In the genomic region with DNA sequence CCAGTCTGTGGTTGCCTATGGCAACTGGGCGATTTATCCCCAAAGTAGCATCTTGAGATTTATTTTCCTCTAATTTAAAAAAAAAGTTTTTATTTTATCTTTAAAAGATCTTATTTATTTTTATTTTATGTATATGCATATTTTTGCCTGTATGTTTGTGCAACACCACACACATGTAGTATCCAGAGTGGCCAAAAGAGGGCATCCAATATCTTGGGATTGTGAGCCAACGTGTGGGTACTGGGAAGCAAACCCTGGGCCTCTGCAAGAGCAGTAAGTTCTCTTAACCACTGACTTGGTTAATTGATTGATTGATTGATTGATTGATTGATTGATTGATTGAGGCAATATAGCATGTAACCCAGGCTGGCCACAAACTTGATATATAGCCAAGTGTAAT, we compare ENCODE assay signal across 9 mouse cellular contexts. TPM values are rescaled to one million over a fixed set of nuclear protein-coding genes. Genes with fewer than 3 reads are reported as not detected.
DNase-seq lines count a peak whose midpoint lies in the region; ATAC-seq lines count a peak whose summit lies in the region.
"Had no signal": no experiment of that assay in that cellular context is flagged by ENCODE, and none has a peak within 500 bp of the region (broad histone marks: within the 10 kb centered on the region; RNA-seq: fewer than 3 reads in every experiment).

No protein-coding gene starts in this region.

- DNase-seq in hindbrain, embryonic 11.5 days (ENCODE audit: low spot score) = peak; percentile 24
- DNase-seq in B cell, adult 2 months = peak; percentile 64 to 65
- DNase-seq in NIH3T3 (ENCODE audit: low read depth) = peak; percentile 41
- peak; percentile 58 for DNase-seq in lung, postnatal 36 days
- no peak for DNase-seq in frontal cortex, postnatal 25 days (ENCODE audit: low spot score in 2 of 2)

- no peak for ATAC-seq in hindbrain, embryonic 11.5 days (ENCODE audit: low FRiP score)
- ATAC-seq in hindbrain, embryonic 16.5 days = no peak
- ATAC-seq in intestine, embryonic 16.5 days = no peak
- no peak for ATAC-seq in kidney, embryonic 16.5 days (ENCODE audit: low FRiP score, low TSS enrichment)

- no peaks in the 10 kb centered on the region for H3K27me3 ChIP-seq in hindbrain, embryonic 11.5 days (ENCODE audit: control insufficient read depth, insufficient read depth, low read length)
- no peaks in the 10 kb centered on the region for H3K27me3 ChIP-seq in hindbrain, embryonic 16.5 days (replicated peaks; ENCODE audit: control insufficient read depth, insufficient read depth, low read length)
- H3K27me3 ChIP-seq in intestine, embryonic 16.5 days (replicated peaks; ENCODE audit: control insufficient read depth, insufficient read depth, low read length) = no peaks in the 10 kb centered on the region
- no peaks in the 10 kb centered on the region for H3K27me3 ChIP-seq in kidney, embryonic 16.5 days (ENCODE audit: insufficient read depth, low read length)
- H3K27me3 ChIP-seq: neural tube, embryonic 12.5 days had no signal

- no peaks in the 10 kb centered on the region for H3K36me3 ChIP-seq in hindbrain, embryonic 11.5 days (ENCODE audit: control insufficient read depth, insufficient read depth, low read length)
- H3K36me3 ChIP-seq in hindbrain, embryonic 16.5 days (ENCODE audit: control insufficient read depth, insufficient read depth, low read length) = no peaks in the 10 kb centered on the region
- H3K36me3 ChIP-seq in intestine, embryonic 16.5 days (ENCODE audit: control insufficient read depth, insufficient read depth, low read length) = no peaks in the 10 kb centered on the region
- H3K36me3 ChIP-seq in kidney, embryonic 16.5 days (ENCODE audit: insufficient read depth, low read length) = no peaks in the 10 kb centered on the region
- H3K36me3 ChIP-seq: neural tube, embryonic 12.5 days had no signal

- no peak overlapping the region for H3K4me2 ChIP-seq in hindbrain, embryonic 11.5 days (replicated peaks; ENCODE audit: low read depth, low read length)
- H3K4me2 ChIP-seq in hindbrain, embryonic 16.5 days (ENCODE audit: low read length) = no peak overlapping the region
- no peak overlapping the region for H3K4me2 ChIP-seq in intestine, embryonic 16.5 days (ENCODE audit: low read depth, low read length)
- H3K4me2 ChIP-seq in kidney, embryonic 16.5 days (replicated peaks; ENCODE audit: low read depth, low read length) = no peak overlapping the region
- H3K4me2 ChIP-seq: neural tube, embryonic 12.5 days had no signal

- H3K27ac ChIP-seq in hindbrain, embryonic 11.5 days (ENCODE audit: low read depth, low read length) = no peak overlapping the region
- H3K27ac ChIP-seq in hindbrain, embryonic 16.5 days (ENCODE audit: low read depth, low read length) = no peak overlapping the region
- H3K27ac ChIP-seq in intestine, embryonic 16.5 days (ENCODE audit: low read length) = no peak overlapping the region
- H3K27ac ChIP-seq in kidney, embryonic 16.5 days (ENCODE audit: low read length) = no peak overlapping the region
- H3K27ac ChIP-seq: neural tube, embryonic 12.5 days had no signal

- no peak overlapping the region for H3K9ac ChIP-seq in hindbrain, embryonic 11.5 days (ENCODE audit: low read depth, low read length)
- H3K9ac ChIP-seq in hindbrain, embryonic 16.5 days (ENCODE audit: low read depth, low read length) = no peak overlapping the region
- no peak overlapping the region for H3K9ac ChIP-seq in intestine, embryonic 16.5 days (ENCODE audit: low read depth, low read length)
- H3K9ac ChIP-seq in kidney, embryonic 16.5 days (replicated peaks; ENCODE audit: low read length) = no peak overlapping the region
- H3K9ac ChIP-seq: neural tube, embryonic 12.5 days had no signal

- no peaks in the 10 kb centered on the region for H3K9me3 ChIP-seq in hindbrain, embryonic 11.5 days (ENCODE audit: control insufficient read depth, low read length)
- H3K9me3 ChIP-seq in hindbrain, embryonic 16.5 days (ENCODE audit: control insufficient read depth, low read length) = no peaks in the 10 kb centered on the region
- no peaks in the 10 kb centered on the region for H3K9me3 ChIP-seq in intestine, embryonic 16.5 days (ENCODE audit: control insufficient read depth, low read length)
- no peaks in the 10 kb centered on the region for H3K9me3 ChIP-seq in kidney, embryonic 16.5 days (ENCODE audit: low read length)
- H3K9me3 ChIP-seq: neural tube, embryonic 12.5 days had no signal

- no peak overlapping the region for H3K4me3 ChIP-seq in hindbrain, embryonic 11.5 days (ENCODE audit: low read depth, low read length)
- no peak overlapping the region for H3K4me3 ChIP-seq in hindbrain, embryonic 16.5 days (ENCODE audit: low read length)
- no peak overlapping the region for H3K4me3 ChIP-seq in intestine, embryonic 16.5 days (ENCODE audit: low read length)
- no peak overlapping the region for H3K4me3 ChIP-seq in kidney, embryonic 16.5 days (ENCODE audit: low read length)
- H3K4me3 ChIP-seq: neural tube, embryonic 12.5 days had no signal

- WGBS in hindbrain, embryonic 11.5 days = 36% methylated on average over 2 of the region's 2 CpGs
- WGBS in hindbrain, embryonic 16.5 days = 33% methylated on average over 2 of the region's 2 CpGs
- WGBS in intestine, embryonic 16.5 days = 37% methylated on average over 2 of the region's 2 CpGs
- 60% methylated on average over 2 of the region's 2 CpGs for WGBS in kidney, embryonic 16.5 days

- no peaks in the 10 kb centered on the region for H3K4me1 ChIP-seq in hindbrain, embryonic 11.5 days (replicated peaks; ENCODE audit: control insufficient read depth, insufficient read depth, low read length)
- no peaks in the 10 kb centered on the region for H3K4me1 ChIP-seq in hindbrain, embryonic 16.5 days (ENCODE audit: control insufficient read depth, insufficient read depth, low read depth, low read length)
- 0 out of 2 replicates have a peak, but pooled peaks cover 2% of the 10 kb centered on the region for H3K4me1 ChIP-seq in intestine, embryonic 16.5 days (ENCODE audit: control insufficient read depth, insufficient read depth, low read length)
- 0 out of 2 replicates have a peak, but pooled peaks cover 3% of the 10 kb centered on the region for H3K4me1 ChIP-seq in kidney, embryonic 16.5 days (ENCODE audit: insufficient read depth, low read length)
- H3K4me1 ChIP-seq: neural tube, embryonic 12.5 days had no signal

RNA-seq across cellular contexts. Expression of a gene that starts 18.7 kb away (rescaled TPM):
- polyA plus RNA-seq in hindbrain, embryonic 11.5 days (2014; fragmentation: Nextera tagmentation; extraction: Ambion mirVana) = 19.3 and 23.1 TPM in 2 replicates
- polyA plus RNA-seq in hindbrain, embryonic 16.5 days (2015; fragmentation: Nextera tagmentation; extraction: Ambion mirVana) = 29.7 and 31.5 TPM in 2 replicates
- 55.2 and 59.9 TPM in 2 replicates for polyA plus RNA-seq in intestine, embryonic 16.5 days (2015; fragmentation: Nextera tagmentation; extraction: Ambion mirVana)
- polyA plus RNA-seq in kidney, embryonic 16.5 days (2015; fragmentation: Nextera tagmentation; extraction: Ambion mirVana) = 29.3 and 31.4 TPM in 2 replicates

RNA-seq across cellular contexts. Expression of a gene that starts 24.8 kb away (rescaled TPM):
- polyA plus RNA-seq in hindbrain, embryonic 11.5 days (2014; fragmentation: Nextera tagmentation; extraction: Ambion mirVana) = 0.39 and 0.62 TPM in 2 replicates
- polyA plus RNA-seq in hindbrain, embryonic 16.5 days (2015; fragmentation: Nextera tagmentation; extraction: Ambion mirVana) = 0.95 and 0.97 TPM in 2 replicates
- polyA plus RNA-seq in intestine, embryonic 16.5 days (2015; fragmentation: Nextera tagmentation; extraction: Ambion mirVana) = 2.4 and 3.1 TPM in 2 replicates
- 0.63 and 0.84 TPM in 2 replicates for polyA plus RNA-seq in kidney, embryonic 16.5 days (2015; fragmentation: Nextera tagmentation; extraction: Ambion mirVana)

RNA-seq across cellular contexts. Expression of a gene that starts 26.7 kb away (rescaled TPM):
- 1.5 and 1.8 TPM in 2 replicates for polyA plus RNA-seq in hindbrain, embryonic 11.5 days (2014; fragmentation: Nextera tagmentation; extraction: Ambion mirVana)
- polyA plus RNA-seq in hindbrain, embryonic 16.5 days (2015; fragmentation: Nextera tagmentation; extraction: Ambion mirVana) = 2.5 and 2.9 TPM in 2 replicates
- 2.6 TPM in 2 replicates for polyA plus RNA-seq in intestine, embryonic 16.5 days (2015; fragmentation: Nextera tagmentation; extraction: Ambion mirVana)
- polyA plus RNA-seq in kidney, embryonic 16.5 days (2015; fragmentation: Nextera tagmentation; extraction: Ambion mirVana) = 1.6 and 2.0 TPM in 2 replicates

RNA-seq across cellular contexts. Expression of a gene that starts 32.3 kb away (rescaled TPM):
- 5.3 and 6.8 TPM in 2 replicates for polyA plus RNA-seq in hindbrain, embryonic 11.5 days (2014; fragmentation: Nextera tagmentation; extraction: Ambion mirVana)
- 15.8 and 16.8 TPM in 2 replicates for polyA plus RNA-seq in hindbrain, embryonic 16.5 days (2015; fragmentation: Nextera tagmentation; extraction: Ambion mirVana)
- 2.5 and 3.0 TPM in 2 replicates for polyA plus RNA-seq in intestine, embryonic 16.5 days (2015; fragmentation: Nextera tagmentation; extraction: Ambion mirVana)
- 6.8 and 8.3 TPM in 2 replicates for polyA plus RNA-seq in kidney, embryonic 16.5 days (2015; fragmentation: Nextera tagmentation; extraction: Ambion mirVana)

RNA-seq across cellular contexts. Expression of a gene that starts 50.5 kb away (rescaled TPM):
- polyA plus RNA-seq in hindbrain, embryonic 11.5 days (2014; fragmentation: Nextera tagmentation; extraction: Ambion mirVana) = 165 and 169 TPM in 2 replicates
- polyA plus RNA-seq in hindbrain, embryonic 16.5 days (2015; fragmentation: Nextera tagmentation; extraction: Ambion mirVana) = 742 and 752 TPM in 2 replicates
- polyA plus RNA-seq in intestine, embryonic 16.5 days (2015; fragmentation: Nextera tagmentation; extraction: Ambion mirVana) = 32.4 and 33.3 TPM in 2 replicates
- 27.9 and 31.5 TPM in 2 replicates for polyA plus RNA-seq in kidney, embryonic 16.5 days (2015; fragmentation: Nextera tagmentation; extraction: Ambion mirVana)

Comparison
In these comparisons a context has a peak if more than half of its experiments do, and no peak if none do; other contexts are left out.
1. DNase-seq: peak in hindbrain, embryonic 11.5 days (single experiment), B cell, adult 2 months (2 of 2), NIH3T3 (single experiment) and lung, postnatal 36 days (single experiment); none in frontal cortex, postnatal 25 days (0 of 2).